Mouse (Mus musculus): ENCODE data around the gene Pemt.

The Pemt gene

GRCm38 (mm10) chr11:60057987-60058386 is 11.7 kb upstream of the Pemt start:
- in situ Hi-C loops (cut with MboI, MseI) = no loop called here

GRCm38 (mm10) chr11:60056520-60056919 is 10.2 kb upstream of the Pemt start:
- in situ Hi-C loops (cut with MboI, MseI) = no loop called here

- in situ Hi-C loops (cut with MboI, MseI) = no loop called here
These were observed 2.6 kb upstream of the Pemt start for GRCm38 (mm10) chr11:60048841-60049240.

- in situ Hi-C loops (cut with MboI, MseI) = no loop called here
These were observed 622 bp downstream of the Pemt start for GRCm38 (mm10) chr11:60045676-60046057.

GRCm38 (mm10) chr11:60044777-60045176 is 1.5 kb downstream of the Pemt start:
- in situ Hi-C loops (cut with MboI, MseI) = no loop called here

- in situ Hi-C loops (cut with MboI, MseI) = no loop called here
These were observed 4.0 kb downstream of the Pemt start for GRCm38 (mm10) chr11:60042277-60042676.

- in situ Hi-C loops (cut with MboI, MseI) = no loop called here
These were observed 9.6 kb downstream of the Pemt start for GRCm38 (mm10) chr11:60036537-60037220.

- in situ Hi-C loops (cut with MboI, MseI) = no loop called here
These were observed 11.3 kb downstream of the Pemt start for GRCm38 (mm10) chr11:60034911-60035400.

- in situ Hi-C loops (cut with MboI, MseI) = no loop called here
These were observed 12.0 kb downstream of the Pemt start for GRCm38 (mm10) chr11:60034293-60034692.

GRCm38 (mm10) chr11:60032586-60033430 is 13.5 kb downstream of the Pemt start:
- in situ Hi-C loops (cut with MboI, MseI) = no loop called here

- in situ Hi-C loops (cut with MboI, MseI) = no loop called here
These were observed 15.4 kb downstream of the Pemt start for GRCm38 (mm10) chr11:60030747-60031331.

- in situ Hi-C loops (cut with MboI, MseI) = loop anchor here (5.0 kb wide), 1 partner anchor 138 kb away; no protein-coding TSS in a partner anchor
These were observed 16.3 kb downstream of the Pemt start for GRCm38 (mm10) chr11:60029976-60030375.

- in situ Hi-C loops (cut with MboI, MseI) = loop anchor here (5.0 kb wide), 1 partner anchor 136 kb away; no protein-coding TSS in a partner anchor
These were observed 18.1 kb downstream of the Pemt start for GRCm38 (mm10) chr11:60027913-60028875.

- in situ Hi-C loops (cut with MboI, MseI) = loop anchor here (5.0 kb wide), 1 partner anchor 135 kb away; no protein-coding TSS in a partner anchor
These were observed 19.0 kb downstream of the Pemt start for GRCm38 (mm10) chr11:60027272-60027671.

GRCm38 (mm10) chr11:60026166-60026565 is 20.1 kb downstream of the Pemt start:
- in situ Hi-C loops (cut with MboI, MseI) = loop anchor here (5.0 kb wide), 1 partner anchor 134 kb away; no protein-coding TSS in a partner anchor

- in situ Hi-C loops (cut with MboI, MseI) = no loop called here
These were observed 25.1 kb downstream of the Pemt start for GRCm38 (mm10) chr11:60021201-60021600.

GRCm38 (mm10) chr11:60016726-60017125 is 29.6 kb downstream of the Pemt start:
- in situ Hi-C loops (cut with MboI, MseI) = no loop called here

GRCm38 (mm10) chr11:60011516-60011915 is 34.8 kb downstream of the Pemt start:
- in situ Hi-C loops (cut with MboI, MseI) = no loop called here

GRCm38 (mm10) chr11:60009451-60009850 is 36.8 kb downstream of the Pemt start:
- in situ Hi-C loops (cut with MboI, MseI) = no loop called here

- in situ Hi-C loops (cut with MboI, MseI) = no loop called here
These were observed 40.4 kb downstream of the Pemt start for GRCm38 (mm10) chr11:60005866-60006265.

- in situ Hi-C loops (cut with MboI, MseI) = no loop called here
These were observed 41.6 kb downstream of the Pemt start for GRCm38 (mm10) chr11:60004716-60005115.
